15 mouse cellular contexts compared by ENCODE assay signal in the genomic region with DNA sequence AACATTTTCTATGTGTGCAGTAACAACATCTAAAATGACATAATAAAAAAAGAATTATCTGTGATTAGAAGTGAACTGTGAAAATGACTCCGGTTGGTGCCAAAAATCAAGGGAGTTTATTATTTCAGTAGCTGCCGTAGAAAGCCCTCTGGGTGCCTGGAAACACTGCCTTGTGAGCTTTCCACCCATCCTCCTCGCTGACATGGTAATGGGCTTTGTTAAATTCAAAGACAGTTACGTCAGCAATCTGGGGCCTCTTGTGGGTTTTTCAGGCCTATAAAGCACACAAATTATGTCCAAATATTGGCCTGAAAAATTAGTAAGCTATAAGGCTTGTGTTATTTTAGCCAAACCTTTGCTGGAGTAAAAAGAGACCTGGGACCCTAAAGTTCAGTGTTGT.
"Had no signal": no experiment of that assay in that cellular context is flagged by ENCODE, and none has a peak within 500 bp of the region (broad histone marks: within the 10 kb centered on the region; RNA-seq: fewer than 3 reads in every experiment).

No protein-coding gene starts in this region.

- H3K4me3 ChIP-seq: limb, embryonic 13.5 days; liver, embryonic 15.5 days; stomach, embryonic 15.5 days had no signal

- H3K27me3 ChIP-seq: limb, embryonic 13.5 days; liver, embryonic 15.5 days; stomach, embryonic 15.5 days had no signal

- H3K9ac ChIP-seq: limb, embryonic 13.5 days; liver, embryonic 15.5 days; stomach, embryonic 15.5 days had no signal

- DNase-seq: kidney, adult 2 months; kidney, postnatal 36 days; layer of hippocampus, adult 9-11 months; layer of hippocampus, postnatal 36 days; lung, adult 2 months; lung, postnatal 36 days; right cerebral cortex, postnatal 14 days; thymus, adult 2 months; thymus, postnatal 25 days had no signal

- H3K27ac ChIP-seq: limb, embryonic 13.5 days; liver, embryonic 15.5 days; stomach, embryonic 15.5 days had no signal

- H3K9me3 ChIP-seq: limb, embryonic 13.5 days; liver, embryonic 15.5 days; stomach, embryonic 15.5 days had no signal

- H3K36me3 ChIP-seq: limb, embryonic 13.5 days; liver, embryonic 15.5 days; stomach, embryonic 15.5 days had no signal

- H3K4me1 ChIP-seq: liver, embryonic 15.5 days; stomach, embryonic 15.5 days had no signal

- H3K4me2 ChIP-seq: limb, embryonic 13.5 days; liver, embryonic 11.5 days; liver, embryonic 15.5 days; stomach, embryonic 15.5 days had no signal

- ATAC-seq: lung, postnatal 0 days; midbrain, embryonic 16.5 days had no signal
